Mouse (Mus musculus): ENCODE measurements around the gene Eif2s2.
"Not testable (repeated sequence)": the region's sequence is repeated elsewhere in the genome, so short reads cannot be mapped to it uniquely, and the experiment has no call there.

Gene Eif2s2

DNA sequence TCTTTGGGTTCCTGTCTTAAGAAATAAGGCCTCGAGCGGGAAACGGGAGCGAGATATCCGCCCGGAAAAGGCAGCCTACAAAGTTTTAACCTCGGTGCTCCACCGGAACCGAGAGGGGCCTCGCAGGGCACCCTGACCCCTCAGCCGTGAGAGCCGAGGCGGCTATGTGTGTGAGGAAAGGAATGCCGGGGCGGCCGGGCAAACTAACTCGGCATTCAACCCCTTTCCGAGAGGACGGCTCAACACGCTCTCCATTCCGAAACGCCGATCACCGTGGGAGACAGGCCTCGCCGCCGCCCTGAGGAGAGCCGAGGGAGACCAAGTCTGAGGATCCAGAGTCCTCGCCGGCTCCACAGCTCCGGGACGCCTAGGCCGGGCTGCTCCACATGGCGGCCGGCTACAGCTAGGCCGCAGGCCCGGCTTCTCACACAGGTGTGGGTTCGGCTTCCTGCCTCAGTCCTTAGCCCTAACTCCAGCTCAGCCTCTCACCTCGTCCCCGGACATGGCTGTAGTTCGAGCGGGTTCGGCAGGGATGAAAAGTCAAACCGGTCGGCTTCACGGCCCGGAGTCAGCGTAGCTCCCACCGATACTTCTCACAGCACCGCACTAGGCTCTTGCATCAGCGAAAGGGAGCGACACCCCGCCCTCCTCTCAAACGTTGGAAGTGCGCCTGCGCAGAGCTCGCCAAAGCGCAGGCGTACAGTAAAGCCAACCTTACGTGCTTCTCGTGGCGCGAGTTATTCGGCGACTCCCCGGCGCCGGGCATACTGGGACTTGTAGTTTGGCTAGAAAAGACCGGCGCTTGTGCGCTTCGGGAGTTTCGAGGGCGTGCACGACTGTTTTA lies at the start of gene Eif2s2:
Gene Eif2s2, minus strand, starts transcription at position 735 of the 844 bp plus-strand sequence.
- peak; percentile 98 for DNase-seq (ENCODE audit: low read depth)

DNA sequence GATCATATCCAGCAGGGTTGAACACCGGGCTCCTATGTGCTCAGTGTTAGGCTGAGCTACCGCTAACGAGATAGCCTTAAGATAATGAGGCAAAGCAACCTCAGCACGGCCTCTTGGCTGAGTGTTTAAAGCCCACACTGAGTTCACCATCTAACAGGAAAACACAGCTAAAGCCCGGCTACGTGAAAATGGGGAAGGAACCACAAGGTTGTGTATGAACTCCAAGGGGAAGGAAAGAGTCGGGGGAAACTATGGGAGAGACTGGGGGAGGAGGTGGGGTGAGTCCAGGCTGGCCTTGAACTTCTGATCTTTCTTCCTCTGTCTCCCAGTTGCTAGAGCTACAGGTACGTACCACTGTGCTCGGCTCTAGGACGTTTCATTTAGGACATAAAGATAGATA lies 49.2 kb upstream of the Eif2s2 start:
- DNase-seq (ENCODE audit: low read depth): peak; percentile 42

DNA sequence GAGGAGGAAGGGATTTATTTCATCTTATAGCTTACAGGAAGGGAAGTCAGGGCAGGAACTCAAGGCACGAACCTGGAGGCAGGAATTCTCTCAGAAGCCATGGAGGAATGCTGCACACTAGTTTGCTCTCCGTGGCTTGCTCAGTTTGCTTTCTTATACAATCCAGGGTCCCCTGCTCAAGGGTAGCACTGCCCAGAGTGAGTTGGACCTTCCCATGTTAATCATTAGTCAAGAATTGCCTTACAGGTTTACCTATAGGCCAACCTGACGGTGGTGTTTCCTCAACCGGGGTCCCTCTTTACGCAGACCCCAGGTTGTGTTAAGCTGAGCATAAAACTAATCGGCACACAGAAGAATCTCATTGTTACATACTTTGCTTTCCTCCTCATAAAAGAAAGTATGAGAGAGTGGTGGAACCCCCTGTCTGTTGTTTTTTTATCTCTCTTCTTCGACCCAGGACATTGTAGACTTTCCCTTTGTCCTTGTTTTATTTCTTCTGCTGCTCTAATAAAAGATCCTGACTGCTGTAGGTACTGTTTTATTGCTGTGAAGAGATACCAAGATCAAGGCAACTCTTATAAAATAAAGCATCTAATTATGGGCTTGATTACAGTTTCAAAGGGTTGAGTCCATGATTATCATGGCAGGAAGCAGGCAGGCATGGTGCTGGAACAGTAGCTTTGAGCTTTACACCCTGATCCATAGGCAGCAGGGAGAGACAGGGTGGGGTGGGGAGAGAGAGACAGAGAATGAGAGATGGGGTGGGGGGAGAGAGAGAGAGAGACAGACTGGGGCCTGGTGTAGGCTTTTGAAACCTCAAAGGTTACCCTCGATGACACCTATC lies 45.0 kb upstream of the Eif2s2 start:
- DNase-seq (ENCODE audit: low read depth): no peak

DNA sequence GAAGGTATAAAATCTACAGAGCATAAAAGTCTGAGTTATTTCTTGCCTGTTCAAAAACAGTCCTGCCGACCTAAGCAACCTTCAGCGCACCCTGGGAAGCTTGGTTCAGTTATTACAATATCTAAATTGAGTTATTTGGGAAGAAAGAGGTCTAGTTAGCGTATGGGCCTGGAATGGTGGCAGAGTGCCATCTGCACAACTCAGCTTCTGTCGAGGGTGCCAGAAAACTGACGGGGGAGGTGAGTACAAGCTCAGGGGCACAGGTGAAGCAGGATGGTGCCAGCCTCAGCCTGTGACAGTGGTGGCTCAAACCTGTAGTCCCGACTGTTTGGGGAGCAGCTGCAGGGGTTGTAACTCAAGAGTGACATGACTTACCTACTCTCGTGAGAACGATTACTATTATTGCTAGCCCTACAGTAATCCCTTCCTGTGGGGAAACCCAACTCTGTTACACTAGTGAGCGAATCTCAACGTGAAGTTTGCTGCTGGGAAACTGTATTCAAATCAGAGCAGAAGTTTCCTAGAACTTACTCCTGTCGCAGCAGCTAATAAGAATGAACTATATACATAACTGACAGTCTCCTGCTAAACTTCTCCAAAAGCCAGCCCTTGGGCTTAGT lies 43.9 kb upstream of the Eif2s2 start:
- DNase-seq (ENCODE audit: low read depth): no peak

DNA sequence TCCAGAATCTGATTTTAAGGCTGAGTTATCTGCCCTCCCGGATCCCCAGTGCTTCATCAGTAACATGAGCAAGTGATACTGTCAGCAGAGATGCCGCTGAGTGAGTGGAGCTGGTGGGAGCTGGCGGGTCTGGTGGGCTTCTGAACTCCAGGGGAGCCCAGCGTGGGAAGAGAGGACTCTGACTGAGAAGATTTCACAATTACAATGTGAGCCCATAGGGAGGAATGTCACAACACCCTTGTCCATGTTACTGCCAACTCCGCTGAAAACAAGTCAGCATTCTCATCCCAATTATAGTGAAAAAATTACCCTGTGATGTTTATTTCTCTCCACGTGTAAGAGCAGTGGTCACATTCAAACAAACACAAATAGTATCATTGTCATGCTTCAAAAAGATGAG lies 43.4 kb upstream of the Eif2s2 start:
- DNase-seq (ENCODE audit: low read depth): no peak

DNA sequence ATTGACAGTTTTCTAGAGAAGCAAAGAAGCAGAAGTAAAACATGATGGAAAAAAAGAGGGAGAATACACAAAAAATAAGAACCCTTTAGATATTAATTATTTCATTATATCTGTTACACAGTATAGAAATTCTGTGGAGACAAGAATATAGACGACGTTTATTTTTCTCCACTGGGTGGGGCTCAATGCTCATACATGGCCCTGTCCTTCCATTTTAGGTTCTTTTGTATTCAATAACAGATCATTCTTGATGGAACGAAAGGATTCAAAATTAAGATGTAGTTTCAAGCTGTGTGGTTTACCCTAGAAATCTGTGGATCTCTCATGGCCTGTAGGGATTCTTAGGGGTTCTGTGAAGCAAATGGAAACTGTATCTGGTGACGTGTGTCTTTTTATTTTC lies 41.1 kb upstream of the Eif2s2 start:
- peak; percentile 63 for DNase-seq (ENCODE audit: low read depth)

DNA sequence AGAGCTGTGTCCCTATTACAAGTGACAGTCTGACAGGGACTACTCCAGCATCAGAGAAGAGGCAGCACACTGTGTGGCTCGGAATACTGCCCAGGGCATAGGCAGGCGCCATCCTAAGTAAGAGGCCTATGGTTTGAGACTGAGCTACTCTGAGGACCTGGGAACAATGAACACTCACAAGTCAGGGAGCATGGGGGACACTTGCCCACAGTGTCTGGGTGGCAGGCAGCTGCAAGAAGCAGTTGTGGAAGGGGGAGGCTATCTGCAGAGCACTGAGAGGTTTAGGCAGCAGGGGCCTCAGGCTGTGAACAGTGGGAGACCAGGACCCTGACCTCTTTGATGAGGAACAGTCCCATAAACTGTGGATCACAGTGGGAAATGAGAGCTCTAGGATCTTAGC lies 35.6 kb upstream of the Eif2s2 start:
- DNase-seq (ENCODE audit: low read depth): no peak

DNA sequence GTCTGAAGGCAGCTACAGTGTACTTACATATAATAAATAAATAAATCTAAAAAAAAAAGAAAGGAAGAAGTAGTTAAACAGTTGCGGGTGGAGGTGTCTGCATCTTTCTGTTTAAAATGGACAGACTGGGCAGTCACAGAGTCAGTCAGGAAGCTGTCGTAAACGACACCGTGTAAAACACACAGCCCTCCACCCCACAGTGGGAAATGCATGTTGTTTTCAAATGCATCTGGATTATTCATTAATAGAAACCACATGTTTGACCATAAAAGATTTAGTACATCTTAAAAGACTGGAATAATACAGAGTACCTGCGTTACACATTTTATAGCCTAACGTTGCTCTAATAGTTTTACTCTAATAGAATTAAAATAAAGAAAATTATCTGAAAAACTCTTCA lies 34.1 kb upstream of the Eif2s2 start:
- no peak for DNase-seq (ENCODE audit: low read depth)

DNA sequence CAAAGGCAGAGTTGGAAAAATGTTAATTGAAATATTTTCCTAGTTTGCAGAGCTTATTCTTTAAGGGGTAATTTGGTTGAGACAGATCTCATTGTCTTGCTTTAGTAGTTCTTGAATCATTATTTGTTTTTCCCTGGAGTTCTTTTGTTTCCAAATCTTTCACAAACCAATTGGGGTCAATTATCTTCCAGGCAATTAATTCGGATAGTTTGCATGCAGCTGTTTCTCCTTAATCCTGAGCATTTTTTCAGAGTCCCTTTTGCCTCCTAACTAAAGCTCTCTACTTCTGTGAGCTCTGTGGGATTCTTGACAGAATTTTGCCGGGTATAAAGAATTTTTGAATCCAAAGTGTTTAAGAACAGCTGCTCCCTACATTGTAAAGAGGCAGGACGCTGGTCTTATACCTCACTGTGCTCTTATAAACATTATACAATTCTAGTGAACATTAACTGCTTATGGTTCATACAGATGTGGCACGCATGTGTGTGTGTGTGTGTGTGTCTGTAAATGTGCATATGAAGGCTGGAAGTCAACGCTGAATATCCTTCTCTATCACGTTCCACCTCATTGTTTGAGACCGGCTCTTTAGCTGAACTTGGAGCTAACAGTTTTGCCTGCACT lies 32.8 kb upstream of the Eif2s2 start:
- no peak for DNase-seq (ENCODE audit: low read depth)

DNA sequence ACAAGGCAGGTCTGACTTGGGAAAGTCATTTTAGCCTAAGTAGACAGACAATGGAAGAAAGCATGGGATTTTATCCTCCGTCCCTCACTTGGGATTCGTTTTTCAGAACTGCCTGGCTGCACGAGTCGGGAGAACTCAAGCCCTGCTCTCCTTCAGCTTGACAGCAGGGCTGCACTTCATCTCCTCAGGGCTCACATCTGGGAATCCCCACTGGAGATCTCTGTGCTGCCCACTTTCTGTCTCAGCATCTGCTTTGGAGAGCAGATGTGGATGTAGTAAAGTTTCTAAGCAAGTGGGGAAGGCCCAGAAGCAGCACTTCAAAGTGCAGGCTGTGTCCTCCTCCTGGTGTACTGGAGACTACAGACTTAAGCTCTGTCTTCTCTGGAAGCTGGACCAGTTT lies 29.4 kb upstream of the Eif2s2 start:
- not testable (repeated sequence) for DNase-seq (ENCODE audit: low read depth)

DNA sequence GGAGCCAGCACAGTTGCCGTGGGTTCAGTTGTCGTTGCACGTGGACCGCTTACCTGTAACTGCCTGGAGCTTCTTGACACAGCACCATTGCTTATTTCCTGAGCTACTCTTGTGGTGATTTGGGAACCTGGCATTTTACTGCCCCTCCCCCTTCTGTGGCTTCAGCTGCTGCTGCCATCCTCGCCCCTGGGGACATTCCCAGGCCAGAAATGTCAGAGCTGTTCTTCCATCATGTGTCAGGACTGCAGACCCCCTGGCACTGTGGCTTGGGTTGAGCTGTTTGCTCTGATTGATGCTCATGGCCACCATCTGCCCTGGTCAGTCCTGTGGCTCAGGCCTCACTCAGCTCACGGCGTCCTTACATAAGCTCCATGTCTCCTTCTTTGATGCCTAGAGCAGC lies 28.2 kb upstream of the Eif2s2 start:
- no peak for DNase-seq (ENCODE audit: low read depth)

DNA sequence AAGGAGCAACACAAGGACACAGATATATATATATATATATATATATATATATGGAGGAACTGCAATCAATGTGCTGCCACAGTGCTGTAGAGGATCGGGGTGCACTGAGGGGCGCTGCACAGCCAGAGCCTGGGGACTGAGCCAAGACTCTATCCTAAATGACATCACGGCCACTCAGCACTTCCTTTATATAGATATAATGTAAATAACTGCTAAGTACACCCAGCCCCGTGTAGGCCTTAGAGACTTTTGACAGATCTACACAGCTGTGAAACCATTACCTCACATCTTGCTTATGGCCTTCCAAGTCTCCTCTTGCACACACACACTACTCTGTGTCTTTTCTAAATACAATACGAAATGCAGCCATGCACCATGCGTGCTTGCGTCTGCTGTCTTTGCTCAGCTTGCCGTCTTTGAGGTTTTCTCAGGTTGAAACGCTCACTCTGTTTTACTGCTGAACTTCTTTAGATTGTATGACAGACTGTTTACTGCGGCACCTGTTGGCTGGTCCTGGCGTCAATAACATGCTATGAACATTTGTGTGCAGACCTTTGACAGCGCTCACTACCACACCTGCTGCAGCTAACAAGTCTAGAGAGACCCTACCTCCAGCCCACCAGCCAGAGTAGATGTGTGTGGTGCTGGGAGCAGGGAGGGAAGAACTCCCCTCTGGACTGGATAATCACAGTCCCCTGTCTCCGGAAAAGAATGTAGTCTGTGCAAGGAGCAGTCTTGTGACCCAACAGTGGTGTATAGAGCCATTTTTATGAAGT lies 25.3 kb upstream of the Eif2s2 start:
- DNase-seq (ENCODE audit: low read depth): no peak

DNA sequence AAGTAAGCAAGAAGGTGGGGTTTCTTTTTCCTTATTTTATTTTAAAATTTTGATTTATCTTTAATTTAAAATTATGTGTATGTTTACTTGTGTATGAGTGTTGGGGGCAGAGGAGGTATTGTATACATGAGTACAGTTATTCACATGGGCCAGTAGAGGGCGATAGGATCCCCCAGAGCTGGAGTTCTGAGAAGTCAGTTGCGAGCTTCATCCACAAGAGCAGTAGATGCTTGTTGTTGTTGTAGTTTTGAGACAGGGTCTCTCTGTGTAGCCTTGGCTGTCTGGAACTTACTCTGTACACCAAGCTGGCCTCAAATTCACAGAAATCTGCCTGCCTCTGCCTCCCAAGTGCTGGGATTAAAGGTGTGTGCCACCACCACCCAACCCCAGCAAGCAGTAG lies 23.8 kb upstream of the Eif2s2 start:
- peak; percentile 79 for DNase-seq (ENCODE audit: low read depth)

DNA sequence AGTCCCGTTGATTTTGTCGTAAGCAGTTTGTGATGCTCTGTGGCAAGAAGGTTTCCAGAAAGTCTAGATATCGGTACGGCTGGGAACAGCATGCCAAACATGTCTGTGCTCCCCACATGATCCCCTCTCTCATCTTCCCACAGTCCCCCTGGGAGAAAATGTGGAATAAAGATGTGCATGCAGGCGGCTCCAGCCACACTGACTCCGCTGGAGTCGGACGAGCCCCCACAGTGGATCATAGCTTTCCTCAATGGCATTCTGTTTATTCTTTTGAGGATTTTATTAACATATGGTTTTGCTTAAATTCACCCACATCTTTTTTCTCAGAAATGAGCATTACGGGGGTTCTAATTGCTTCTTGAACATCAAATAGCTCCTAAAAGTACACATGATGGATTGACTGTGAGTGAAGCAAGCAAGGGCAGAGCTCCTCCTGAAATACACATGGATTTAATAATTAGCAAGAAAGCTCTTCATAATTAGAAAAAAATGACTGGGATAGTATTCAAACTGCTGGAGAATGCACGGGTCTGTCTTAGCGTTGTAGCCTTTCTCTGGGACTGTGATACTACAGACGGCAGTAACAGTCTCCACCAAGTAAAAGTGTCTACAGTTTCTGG lies 23.3 kb upstream of the Eif2s2 start:
- no peak for DNase-seq (ENCODE audit: low read depth)

DNA sequence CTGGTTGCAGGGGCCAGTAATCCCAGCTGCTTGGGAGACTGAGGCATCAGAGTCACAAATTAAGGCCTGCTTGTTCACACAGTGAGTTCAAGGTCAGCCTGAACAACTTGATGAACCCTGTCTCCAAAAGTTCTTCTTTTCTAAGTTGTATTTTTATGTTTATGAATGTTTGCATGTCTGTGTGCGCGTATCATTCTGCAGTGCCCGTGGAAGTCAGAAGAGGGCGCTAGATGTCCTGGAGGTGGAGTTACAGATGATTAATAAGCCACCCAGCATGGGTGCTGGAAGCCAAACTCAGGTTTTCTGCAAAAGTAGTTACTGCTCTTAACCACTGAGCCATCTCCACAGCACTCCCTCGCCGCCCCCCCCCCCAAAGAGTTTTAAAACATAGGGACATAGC lies 17.1 kb upstream of the Eif2s2 start:
- peak; percentile 53 for DNase-seq (ENCODE audit: low read depth)

DNA sequence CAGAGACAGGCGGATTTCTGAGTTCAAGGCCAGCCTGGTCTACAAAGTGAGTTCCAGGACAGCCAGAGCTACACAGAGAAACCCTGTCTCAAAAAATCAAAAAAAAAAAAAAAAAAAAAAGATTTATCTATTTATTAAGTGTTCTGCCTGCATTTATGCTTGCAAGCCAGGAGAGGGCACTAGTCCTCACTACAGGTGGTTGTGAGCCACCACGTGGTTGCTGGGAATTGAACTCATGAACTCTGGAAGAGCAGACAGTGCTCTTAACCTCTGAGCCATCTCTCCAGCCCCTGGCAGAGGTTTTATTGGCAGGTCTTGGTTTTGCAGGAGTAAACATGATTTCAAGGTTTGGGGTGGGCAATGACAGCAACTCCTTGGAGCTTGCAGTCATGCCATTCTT lies 15.5 kb upstream of the Eif2s2 start:
- DNase-seq (ENCODE audit: low read depth): peak; percentile 71

DNA sequence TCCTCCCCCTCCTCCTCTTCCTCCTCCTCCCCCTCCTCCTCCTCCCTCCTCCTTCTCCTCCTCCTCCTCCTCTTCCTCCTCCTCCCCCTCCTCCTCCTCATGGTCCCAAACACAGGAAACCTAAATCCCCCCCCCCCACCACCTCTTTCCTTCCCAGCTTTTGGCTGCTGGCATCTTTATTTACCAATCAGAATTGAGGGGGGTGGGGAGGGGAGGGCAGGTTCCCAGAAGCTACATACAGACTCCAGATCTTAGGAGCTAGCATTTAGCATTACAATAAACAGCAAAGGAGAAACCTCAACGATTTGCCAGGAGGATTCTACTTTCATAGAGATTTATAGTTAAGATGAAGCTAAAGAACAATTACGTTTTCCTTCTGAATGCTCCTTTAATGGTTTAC lies 13.1 kb upstream of the Eif2s2 start:
- DNase-seq (ENCODE audit: low read depth): no peak

DNA sequence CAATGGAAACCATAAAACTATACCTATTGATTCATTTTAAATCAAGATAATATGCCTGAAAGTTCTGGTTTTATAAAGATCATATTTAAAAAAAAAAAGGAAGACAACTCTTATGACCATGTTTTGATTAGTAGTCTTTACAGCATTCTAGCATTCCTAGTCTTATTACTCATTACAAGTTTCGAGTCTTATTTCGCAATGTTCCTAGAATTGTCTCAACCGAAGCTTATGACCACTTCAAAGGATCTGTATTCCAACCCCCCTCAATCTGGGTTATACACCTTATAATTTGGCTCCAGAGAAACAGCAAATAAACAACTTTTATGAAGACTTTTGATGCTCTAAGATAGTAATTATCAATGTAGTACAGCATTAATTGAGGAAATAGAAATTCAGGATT lies 9.4 kb upstream of the Eif2s2 start:
- peak; percentile 53 for DNase-seq (ENCODE audit: low read depth)

DNA sequence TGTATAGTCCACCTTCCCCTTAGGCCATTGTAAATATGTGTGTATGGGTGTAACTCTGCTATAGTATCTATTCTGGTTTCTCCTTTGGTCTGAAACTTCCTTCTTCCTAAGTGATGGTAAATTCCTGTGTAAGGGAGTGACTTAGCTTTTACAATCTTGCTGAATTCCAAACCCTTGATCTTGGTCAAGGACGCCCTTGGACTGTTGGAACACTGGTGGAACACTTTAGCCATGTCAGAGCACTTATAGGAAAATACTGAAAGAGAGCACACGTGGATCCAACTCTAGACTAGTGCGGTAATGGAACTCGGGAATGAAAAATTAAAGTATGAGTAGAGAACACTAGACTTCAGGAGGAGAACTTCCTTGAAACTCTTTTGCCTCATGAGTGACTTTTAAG lies 6.7 kb upstream of the Eif2s2 start:
- DNase-seq (ENCODE audit: low read depth): not testable (repeated sequence)

DNA sequence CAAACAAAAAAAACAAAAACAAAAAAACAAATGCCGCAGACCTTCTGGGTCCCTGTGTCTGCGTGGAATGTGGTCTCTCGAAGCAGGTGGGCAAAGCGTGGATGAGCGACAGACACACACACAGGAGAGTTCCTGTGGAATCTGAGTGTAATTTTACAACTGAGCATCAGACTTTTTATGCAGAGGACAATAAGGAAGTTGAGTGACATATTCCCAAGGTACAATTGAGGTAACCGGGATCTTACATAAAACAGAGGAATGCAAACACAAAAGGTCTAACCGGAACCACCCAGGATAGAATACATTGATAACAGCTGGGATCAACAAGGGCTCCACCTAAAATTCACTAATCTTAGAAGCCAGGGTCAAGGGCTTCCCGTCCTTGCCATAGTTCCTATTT lies 6.3 kb upstream of the Eif2s2 start:
- DNase-seq (ENCODE audit: low read depth): not testable (repeated sequence)

DNA sequence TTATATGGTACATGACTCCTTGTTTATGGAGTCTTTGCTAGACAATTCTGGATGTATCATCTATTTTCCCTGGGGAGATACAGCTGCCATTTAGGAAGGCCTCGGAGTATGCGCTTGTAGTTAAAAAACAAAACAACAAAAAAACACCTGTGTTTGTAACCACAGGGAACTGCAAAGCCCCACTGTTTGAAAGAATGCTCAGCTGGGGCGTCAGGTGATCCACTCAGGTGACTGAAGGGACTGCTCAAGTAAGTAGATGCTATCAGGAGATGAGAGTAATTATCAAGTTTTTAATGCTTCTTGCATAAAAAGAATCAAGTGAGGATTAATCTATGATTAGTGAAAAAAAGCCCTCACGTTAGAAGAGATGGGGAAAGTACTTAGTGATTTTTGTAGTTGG lies 813 bp upstream of the Eif2s2 start:
- DNase-seq (ENCODE audit: low read depth): no peak
